Mouse (Mus musculus): ENCODE measurements around the gene Flt3. TPM values are rescaled to one million over a fixed set of nuclear protein-coding genes. Genes with fewer than 3 reads are reported as not detected.

The Flt3 gene
- total and polyA plus RNA-seq, 3 experiments = 0.76 to 3.3 (median 2.3) TPM

DNA sequence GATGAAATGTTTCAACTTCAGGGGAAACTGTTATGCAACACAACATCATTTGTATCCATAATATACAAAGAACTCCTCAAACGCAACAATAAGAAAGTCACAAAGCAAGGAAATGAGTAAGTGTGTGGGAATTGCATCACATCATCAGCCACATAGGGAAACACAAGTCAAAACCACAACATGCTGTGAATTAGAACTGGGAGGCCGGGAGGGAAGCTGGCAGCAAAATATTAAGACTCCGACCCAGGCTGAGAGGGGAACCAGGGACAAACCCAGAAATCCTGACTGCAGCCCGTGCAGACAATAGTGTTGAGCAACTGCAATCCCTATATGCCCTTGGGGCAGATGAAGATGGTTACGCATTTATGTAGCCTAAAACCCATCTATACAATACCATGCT, 11.2 kb downstream of the Flt3 start:
- Histone ChIP-seq H3K9me3 (replicated peaks; ENCODE audit: low read length) (no peaks in the 10 kb centered on the region), H3K4me1 (ENCODE audit: control insufficient read depth in 1 of 2, insufficient read depth in 2 of 2) (no peaks in the 10 kb centered on the region; a peak in 1 of 4 replicates), H3K9ac (ENCODE audit: insufficient read depth, low read depth) (no peak overlapping the region), H3K27me3 (replicated peaks) (no peaks in the 10 kb centered on the region), H3K79me2 (replicated peaks; ENCODE audit: control insufficient read depth, extremely low read depth, insufficient read depth, poor library complexity, severe bottlenecking) (no peaks in the 10 kb centered on the region), H3K36me3 (replicated peaks in 1 of 2; ENCODE audit: control insufficient read depth in 1 of 2, insufficient read depth in 1 of 2, low read length in 1 of 2) (no peaks in the 10 kb centered on the region), H3K4me2 (ENCODE audit: insufficient read depth, low read depth, poor library complexity, severe bottlenecking) (no peak overlapping the region), H3K4me3 (replicated peaks in 1 of 3; ENCODE audit: low read depth in 2 of 3, low read length in 2 of 3, poor library complexity in 1 of 3) (no peak overlapping the region), H3K27ac (ENCODE audit: insufficient read depth, low read depth) (no peak overlapping the region)
- TF ChIP-seq RAD21 (IDR thresholded peaks at IDR 0.05; ENCODE audit: low read depth, low read length) = no peak
- TF ChIP-seq GABPA (IDR thresholded peaks at IDR 0.05; ENCODE audit: insufficient replicate concordance, low read depth, low read length) = no peak
- no peak for TF ChIP-seq EP300 (IDR thresholded peaks at IDR 0.05; ENCODE audit: low read length)
- TF ChIP-seq SMC3 (IDR thresholded peaks at IDR 0.05; ENCODE audit: low read depth, low read length) = no peak
- no peak for TF ChIP-seq CHD2 (IDR thresholded peaks at IDR 0.05; ENCODE audit: low read length)
- no peak for TF ChIP-seq KAT2A (IDR thresholded peaks at IDR 0.05; ENCODE audit: insufficient replicate concordance, low read length)
- TF ChIP-seq ZC3H11A (IDR thresholded peaks at IDR 0.05; ENCODE audit: low read depth, low read length) = no peak
- no peak for TF ChIP-seq ZNF384 (IDR thresholded peaks at IDR 0.05; ENCODE audit: low read depth, low read length)
- dilution Hi-C loops (cut with MboI; ENCODE audit: extremely low pct_ligation_motif_present, extremely low pct_unique_long_range_greater_than_20kb, low sequenced_read_pairs) = no loop called here
- in situ Hi-C loops (cut with MboI; ENCODE audit: low pct_ligation_motif_present, low pct_unique_long_range_greater_than_20kb, low sequenced_read_pairs) = no loop called here
- DNase-seq (ENCODE audit: extremely low read depth) = no peak

DNA sequence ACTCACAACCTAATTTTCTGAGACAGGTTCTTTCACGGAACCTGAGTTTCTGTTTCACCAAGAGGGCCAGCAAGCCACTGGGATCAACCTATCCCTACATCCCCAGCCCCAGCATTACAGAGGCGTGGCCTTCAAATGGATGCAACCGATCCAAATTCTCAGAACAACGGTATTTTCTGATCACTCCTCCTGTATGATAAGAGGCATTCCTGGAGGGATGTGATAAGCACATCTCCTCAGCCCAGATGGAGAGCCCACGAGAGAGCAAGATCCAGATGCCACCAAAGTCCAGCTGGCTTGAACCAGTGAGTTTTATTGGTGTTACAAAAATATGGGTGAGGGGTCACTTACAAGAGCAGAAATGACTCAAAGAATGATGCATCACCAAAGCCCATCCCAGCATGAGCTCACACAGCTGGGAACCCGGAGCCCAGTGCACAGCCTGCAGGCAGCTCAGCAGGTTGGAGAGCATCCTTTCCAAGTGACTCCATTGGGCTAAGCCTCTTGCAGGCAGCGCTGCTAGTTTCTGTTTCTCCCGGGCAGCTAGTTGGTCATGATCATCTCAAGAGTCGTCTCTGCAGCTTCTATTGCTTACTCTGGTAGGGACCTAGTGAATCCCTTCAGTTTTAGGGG, 11.8 kb downstream of the Flt3 start:
- dilution Hi-C loops (cut with MboI; ENCODE audit: extremely low pct_ligation_motif_present, extremely low pct_unique_long_range_greater_than_20kb, low sequenced_read_pairs) (no loop called here), in situ Hi-C loops (cut with MboI; ENCODE audit: low pct_ligation_motif_present, low pct_unique_long_range_greater_than_20kb, low sequenced_read_pairs) (no loop called here)
- H3K27ac ChIP-seq (ENCODE audit: insufficient read depth, low read depth) = no peak overlapping the region
- no peaks in the 10 kb centered on the region for H3K27me3 ChIP-seq (replicated peaks)
- no peaks in the 10 kb centered on the region for H3K9me3 ChIP-seq (replicated peaks; ENCODE audit: low read length)
- TF ChIP-seq IRF4 (IDR thresholded peaks at IDR 0.05; ENCODE audit: low read depth, low read length) = no peak
- TF ChIP-seq TBP (conservative IDR thresholded peaks at IDR 0.05; ENCODE audit: low read depth, low read length) = no peak
- TF ChIP-seq MAX (IDR thresholded peaks at IDR 0.05; ENCODE audit: low read length) = no peak
- TF ChIP-seq BHLHE40 (IDR thresholded peaks at IDR 0.05; ENCODE audit: low read depth, low read length) = no peak
- no peak for TF ChIP-seq KAT2A (IDR thresholded peaks at IDR 0.05; ENCODE audit: insufficient replicate concordance, low read length)
- TF ChIP-seq ZMIZ1 (IDR thresholded peaks at IDR 0.05; ENCODE audit: low read depth, low read length) = no peak
- TF ChIP-seq EP300 (IDR thresholded peaks at IDR 0.05; ENCODE audit: low read length) = no peak
- TF ChIP-seq USF2 (conservative IDR thresholded peaks at IDR 0.05; ENCODE audit: low read depth, low read length) = no peak
- TF ChIP-seq POLR2AphosphoS2 (IDR thresholded peaks at IDR 0.05; ENCODE audit: low read depth, low read length) = no peak
- TF ChIP-seq MYC (IDR thresholded peaks at IDR 0.05; ENCODE audit: low read depth, low read length) = no peak
- TF ChIP-seq CHD1 (IDR thresholded peaks at IDR 0.05; ENCODE audit: low read depth, low read length) = no peak
- no peak for TF ChIP-seq SMC3 (IDR thresholded peaks at IDR 0.05; ENCODE audit: low read depth, low read length)
- no peak for TF ChIP-seq ELF1 (IDR thresholded peaks at IDR 0.05; ENCODE audit: low read depth, low read length)
- TF ChIP-seq CTCF (conservative IDR thresholded peaks at IDR 0.05 in 1 of 2, IDR thresholded peaks at IDR 0.05 in 1 of 2; ENCODE audit: low read depth in 2 of 2, low read length in 2 of 2) = no peak
- H3K36me3 ChIP-seq (replicated peaks in 1 of 2; ENCODE audit: control insufficient read depth in 1 of 2, insufficient read depth in 1 of 2, low read length in 1 of 2) = no peaks in the 10 kb centered on the region
- no peak for DNase-seq (ENCODE audit: extremely low read depth)
- no peaks in the 10 kb centered on the region for H3K79me2 ChIP-seq (replicated peaks; ENCODE audit: control insufficient read depth, extremely low read depth, insufficient read depth, poor library complexity, severe bottlenecking)
- no peaks in the 10 kb centered on the region; a peak in 1 of 4 replicates for H3K4me1 ChIP-seq (ENCODE audit: control insufficient read depth in 1 of 2, insufficient read depth in 2 of 2)
- no peak overlapping the region for H3K4me3 ChIP-seq (replicated peaks in 1 of 3; ENCODE audit: low read depth in 2 of 3, low read length in 2 of 3, poor library complexity in 1 of 3)
- H3K4me2 ChIP-seq (ENCODE audit: insufficient read depth, low read depth, poor library complexity, severe bottlenecking) = no peak overlapping the region
- H3K9ac ChIP-seq (ENCODE audit: insufficient read depth, low read depth) = no peak overlapping the region
